Mouse (Mus musculus): ENCODE results near the gene H2-T23. TPM values are rescaled to one million over a fixed set of nuclear protein-coding genes. Genes with fewer than 3 reads are reported as not detected.
A peak's percentile ranks its signal among the peaks of the same experiment; 100 is the strongest.
"Not testable (repeated sequence)": the region's sequence is repeated elsewhere in the genome, so short reads cannot be mapped to it uniquely, and the experiment has no call there.

The H2-T23 gene
- polyA plus RNA-seq, 1 experiment from 2014 or later: 3.2 TPM

- no peaks in the 10 kb centered on the region for H3K4me1 ChIP-seq (ENCODE audit: control insufficient read depth, insufficient read depth, low read length)
- H3K4me3 ChIP-seq (ENCODE audit: low read depth, low read length): no peak overlapping the region
- H3K9ac ChIP-seq (ENCODE audit: low read length): no peak overlapping the region
- H3K4me2 ChIP-seq: no peak overlapping the region
- 92% methylated on average over 5 of the region's 5 CpGs for WGBS
- no peak for ATAC-seq (ENCODE audit: low FRiP score)
- no peaks in the 10 kb centered on the region for H3K36me3 ChIP-seq (ENCODE audit: control insufficient read depth, insufficient read depth, low read length)
- no peaks in the 10 kb centered on the region for H3K27me3 ChIP-seq (ENCODE audit: control insufficient read depth, insufficient read depth, low read length)
- no peak overlapping the region for H3K27ac ChIP-seq (ENCODE audit: low read depth, low read length)
- H3K9me3 ChIP-seq (ENCODE audit: control insufficient read depth, low read length): no peaks in the 10 kb centered on the region
- DNase-seq (ENCODE audit: low spot score, missing footprints): peak; percentile 37
Measured at GRCm38 (mm10) chr17:36017046-36017445, 15.6 kb downstream of the H2-T23 start.

DNA sequence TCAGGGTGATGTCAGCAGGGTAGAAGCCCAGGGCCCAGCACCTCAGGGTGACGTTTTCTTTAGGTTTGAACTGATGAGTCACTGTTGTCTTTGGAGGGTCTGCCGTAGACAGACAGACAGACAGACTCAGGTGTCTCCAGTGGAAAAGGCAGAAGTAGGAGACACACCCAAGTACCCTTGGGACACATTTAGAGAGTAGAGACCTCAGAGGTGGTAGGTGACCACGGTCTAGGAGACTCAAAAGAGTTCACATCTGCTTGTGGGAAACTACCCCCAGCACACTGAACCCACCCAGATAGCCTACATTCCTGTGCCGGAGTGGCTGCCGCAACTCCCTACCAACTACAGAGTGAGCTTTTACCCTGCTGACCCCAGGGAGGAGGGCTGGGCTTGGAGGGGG lies 17.7 kb downstream of the H2-T23 start:
- Histone ChIP-seq H3K27ac (ENCODE audit: low read depth, low read length) (no peak overlapping the region), H3K4me2 (no peak overlapping the region), H3K4me1 (ENCODE audit: control insufficient read depth, insufficient read depth, low read length) (no peaks in the 10 kb centered on the region), H3K9ac (ENCODE audit: low read length) (no peak overlapping the region), H3K9me3 (ENCODE audit: control insufficient read depth, low read length) (no peaks in the 10 kb centered on the region), H3K4me3 (ENCODE audit: low read depth, low read length) (no peak overlapping the region), H3K27me3 (ENCODE audit: control insufficient read depth, insufficient read depth, low read length) (no peaks in the 10 kb centered on the region), H3K36me3 (ENCODE audit: control insufficient read depth, insufficient read depth, low read length) (no peaks in the 10 kb centered on the region)
- WGBS: 94% methylated on average over 5 of the region's 5 CpGs
- peak; percentile 28 for DNase-seq (ENCODE audit: low spot score, missing footprints)
- no peak for ATAC-seq (ENCODE audit: low FRiP score)

GRCm38 (mm10) chr17:36004409-36004808 lies 28.2 kb downstream of the H2-T23 start:
- DNase-seq (ENCODE audit: low spot score, missing footprints); ATAC-seq (ENCODE audit: low FRiP score); H3K27me3 ChIP-seq (ENCODE audit: control insufficient read depth, insufficient read depth, low read length); H3K9me3 ChIP-seq (ENCODE audit: control insufficient read depth, low read length); H3K36me3 ChIP-seq (ENCODE audit: control insufficient read depth, insufficient read depth, low read length); H3K4me3 ChIP-seq (ENCODE audit: low read depth, low read length); H3K27ac ChIP-seq (ENCODE audit: low read depth, low read length); H3K9ac ChIP-seq (ENCODE audit: low read length); H3K4me1 ChIP-seq (ENCODE audit: control insufficient read depth, insufficient read depth, low read length); H3K4me2 ChIP-seq: not testable (repeated sequence)
- WGBS: 98% methylated on average over 7 of the region's 7 CpGs

GRCm38 (mm10) chr17:36003331-36003730 lies 29.3 kb downstream of the H2-T23 start:
- 94% methylated on average over 7 of the region's 7 CpGs for WGBS
- no peak for DNase-seq (ENCODE audit: low spot score, missing footprints)

GRCm38 (mm10) chr17:36001966-36002365 lies 30.7 kb downstream of the H2-T23 start:
- H3K36me3 ChIP-seq (ENCODE audit: control insufficient read depth, insufficient read depth, low read length): no peaks in the 10 kb centered on the region
- no peak for DNase-seq (ENCODE audit: low spot score, missing footprints)
- no peak for ATAC-seq (ENCODE audit: low FRiP score)
- H3K27ac ChIP-seq (ENCODE audit: low read depth, low read length): no peak overlapping the region
- no peak overlapping the region for H3K4me2 ChIP-seq
- H3K4me1 ChIP-seq (ENCODE audit: control insufficient read depth, insufficient read depth, low read length): no peaks in the 10 kb centered on the region
- no peaks in the 10 kb centered on the region for H3K27me3 ChIP-seq (ENCODE audit: control insufficient read depth, insufficient read depth, low read length)
- WGBS: 96% methylated on average over 6 of the region's 6 CpGs
- no peak overlapping the region for H3K4me3 ChIP-seq (ENCODE audit: low read depth, low read length)
- H3K9ac ChIP-seq (ENCODE audit: low read length): no peak overlapping the region
- no peaks in the 10 kb centered on the region for H3K9me3 ChIP-seq (ENCODE audit: control insufficient read depth, low read length)

More at GRCm38 (mm10) chr17:36003331-36003730, 29.3 kb downstream of the H2-T23 start:
- Histone ChIP-seq H3K4me2 (no peak overlapping the region), H3K9ac (ENCODE audit: low read length) (no peak overlapping the region), H3K27me3 (ENCODE audit: control insufficient read depth, insufficient read depth, low read length) (no peaks in the 10 kb centered on the region), H3K9me3 (ENCODE audit: control insufficient read depth, low read length) (no peaks in the 10 kb centered on the region), H3K36me3 (ENCODE audit: control insufficient read depth, insufficient read depth, low read length) (no peaks in the 10 kb centered on the region), H3K4me3 (ENCODE audit: low read depth, low read length) (no peak overlapping the region), H3K27ac (ENCODE audit: low read depth, low read length) (no peak overlapping the region), H3K4me1 (ENCODE audit: control insufficient read depth, insufficient read depth, low read length) (no peaks in the 10 kb centered on the region)
- no peak for ATAC-seq (ENCODE audit: low FRiP score)

GRCm38 (mm10) chr17:36001121-36001897 lies 31.3 kb downstream of the H2-T23 start:
- WGBS: 95% methylated on average over 12 of the region's 12 CpGs
- no peaks in the 10 kb centered on the region for H3K27me3 ChIP-seq (ENCODE audit: control insufficient read depth, insufficient read depth, low read length)
- H3K4me1 ChIP-seq (ENCODE audit: control insufficient read depth, insufficient read depth, low read length): no peaks in the 10 kb centered on the region
- no peaks in the 10 kb centered on the region for H3K36me3 ChIP-seq (ENCODE audit: control insufficient read depth, insufficient read depth, low read length)
- no peaks in the 10 kb centered on the region for H3K9me3 ChIP-seq (ENCODE audit: control insufficient read depth, low read length)
- DNase-seq (ENCODE audit: low spot score, missing footprints) (no peak), ATAC-seq (ENCODE audit: low FRiP score) (no peak)
- H3K27ac ChIP-seq (ENCODE audit: low read depth, low read length): no peak overlapping the region
- H3K4me3 ChIP-seq (ENCODE audit: low read depth, low read length): no peak overlapping the region
- H3K9ac ChIP-seq (ENCODE audit: low read length): no peak overlapping the region
- H3K4me2 ChIP-seq: no peak overlapping the region

- no peak overlapping the region for H3K9ac ChIP-seq (ENCODE audit: low read length)
- no peaks in the 10 kb centered on the region for H3K9me3 ChIP-seq (ENCODE audit: control insufficient read depth, low read length)
- DNase-seq (ENCODE audit: low spot score, missing footprints) (no peak), ATAC-seq (ENCODE audit: low FRiP score) (no peak)
- no peaks in the 10 kb centered on the region for H3K36me3 ChIP-seq (ENCODE audit: control insufficient read depth, insufficient read depth, low read length)
- 89% methylated on average over 4 of the region's 4 CpGs for whole genome bisulfite sequencing
- H3K4me3 ChIP-seq (ENCODE audit: low read depth, low read length): no peak overlapping the region
- no peak overlapping the region for H3K4me2 ChIP-seq
- H3K4me1 ChIP-seq (ENCODE audit: control insufficient read depth, insufficient read depth, low read length): peaks cover 4% of the 10 kb centered on the region
- H3K27ac ChIP-seq (ENCODE audit: low read depth, low read length): no peak overlapping the region
- no peaks in the 10 kb centered on the region for H3K27me3 ChIP-seq (ENCODE audit: control insufficient read depth, insufficient read depth, low read length)
Measured at GRCm38 (mm10) chr17:36000349-36000748, 32.3 kb downstream of the H2-T23 start.

GRCm38 (mm10) chr17:35999356-35999755 lies 33.3 kb downstream of the H2-T23 start:
- Histone ChIP-seq H3K27me3 (ENCODE audit: control insufficient read depth, insufficient read depth, low read length) (no peaks in the 10 kb centered on the region), H3K4me3 (ENCODE audit: low read depth, low read length) (no peak overlapping the region), H3K9me3 (ENCODE audit: control insufficient read depth, low read length) (no peaks in the 10 kb centered on the region), H3K27ac (ENCODE audit: low read depth, low read length) (no peak overlapping the region), H3K4me1 (ENCODE audit: control insufficient read depth, insufficient read depth, low read length) (peaks cover 7% of the 10 kb centered on the region), H3K36me3 (ENCODE audit: control insufficient read depth, insufficient read depth, low read length) (no peaks in the 10 kb centered on the region), H3K4me2 (no peak overlapping the region), H3K9ac (ENCODE audit: low read length) (no peak overlapping the region)
- WGBS: 90% methylated on average over 7 of the region's 7 CpGs
- DNase-seq (ENCODE audit: low spot score, missing footprints) (no peak), ATAC-seq (ENCODE audit: low FRiP score) (no peak)

DNA sequence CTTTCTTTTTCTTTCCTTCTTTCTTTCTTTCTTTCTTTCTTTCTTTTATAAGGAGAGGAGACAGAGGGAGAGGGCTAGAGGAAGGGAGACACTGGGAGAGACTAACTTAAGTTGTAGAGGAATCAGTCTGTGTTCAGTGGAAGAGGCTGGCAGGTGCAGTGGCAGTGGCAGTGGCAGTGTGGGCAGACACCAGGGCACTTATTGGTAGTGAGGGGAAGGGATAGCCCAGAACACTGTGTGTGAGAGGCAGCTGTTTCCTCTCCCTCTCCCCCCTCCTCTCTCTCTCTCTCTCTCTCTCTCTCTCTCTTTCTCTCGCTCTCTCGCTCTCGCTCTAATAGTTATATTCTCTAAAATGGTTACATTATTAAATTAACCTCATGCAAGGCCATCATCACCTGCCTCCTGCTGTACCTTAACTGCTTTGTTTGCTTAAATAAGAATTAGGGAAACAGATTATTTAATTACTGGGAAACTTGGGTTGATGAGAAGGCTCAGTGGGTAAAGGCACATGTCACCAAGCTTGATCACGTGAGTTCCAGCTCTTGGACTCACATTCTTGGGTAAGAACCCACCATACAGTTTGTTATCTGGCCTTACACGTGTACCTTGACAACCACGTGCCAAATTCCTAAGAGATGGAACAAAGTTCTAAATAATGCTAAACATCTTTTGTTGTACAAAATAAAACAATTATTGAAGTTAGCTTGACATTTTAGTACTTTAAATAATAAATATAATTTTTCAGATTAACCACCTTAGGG lies 33.9 kb downstream of the H2-T23 start:
- DNase-seq (ENCODE audit: low spot score, missing footprints) (no peak), ATAC-seq (ENCODE audit: low FRiP score) (no peak)
- Histone ChIP-seq H3K9me3 (ENCODE audit: control insufficient read depth, low read length) (no peaks in the 10 kb centered on the region), H3K27me3 (ENCODE audit: control insufficient read depth, insufficient read depth, low read length) (no peaks in the 10 kb centered on the region), H3K4me1 (ENCODE audit: control insufficient read depth, insufficient read depth, low read length) (peaks cover 7% of the 10 kb centered on the region), H3K4me2 (no peak overlapping the region), H3K36me3 (ENCODE audit: control insufficient read depth, insufficient read depth, low read length) (no peaks in the 10 kb centered on the region), H3K4me3 (ENCODE audit: low read depth, low read length) (no peak overlapping the region), H3K9ac (ENCODE audit: low read length) (no peak overlapping the region), H3K27ac (ENCODE audit: low read depth, low read length) (no peak overlapping the region)
- 93% methylated on average over 6 of the region's 6 CpGs for WGBS
